Mouse (Mus musculus) retina, postnatal 1 day (tissue): Measurements from ENCODE around the gene Gtpbp8.

ENCODE experiments used
- DNase-seq: peaks from one replicate; pipeline ENCODE4 v3.0.0-alpha.2; 2012

Gene Gtpbp8

GRCm38 (mm10) chr16:44724847-44725246, 21.3 kb downstream of the Gtpbp8 start:
- DNase-seq, result peak; percentile 79

- DNase-seq, result peak; percentile 96
Measured at GRCm38 (mm10) chr16:44724083-44724787, 21.9 kb downstream of the Gtpbp8 start, which contains the start of gene Nepro. Nepro (plus strand) TSS chr16:44724301.

DNA sequence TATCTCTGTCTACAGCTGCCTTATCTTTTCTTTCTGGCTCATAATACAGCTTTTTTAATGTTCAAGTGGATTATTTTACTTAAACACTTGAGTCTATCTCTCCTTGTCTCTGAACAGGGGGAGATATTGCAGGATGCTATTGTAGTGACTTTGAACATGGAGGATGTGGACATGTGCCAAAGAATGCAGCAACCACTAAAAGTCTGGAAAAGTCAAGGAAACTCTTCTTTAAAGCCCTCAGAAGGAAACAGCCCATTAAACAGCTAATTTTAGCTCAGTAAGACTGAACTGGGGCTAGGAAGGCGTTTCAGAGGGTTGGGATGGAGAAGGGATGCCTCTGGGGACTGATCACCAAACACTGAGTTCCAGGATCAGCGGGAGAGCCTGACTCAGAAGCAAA, 23.5 kb downstream of the Gtpbp8 start:
- no peak for DNase-seq

DNA sequence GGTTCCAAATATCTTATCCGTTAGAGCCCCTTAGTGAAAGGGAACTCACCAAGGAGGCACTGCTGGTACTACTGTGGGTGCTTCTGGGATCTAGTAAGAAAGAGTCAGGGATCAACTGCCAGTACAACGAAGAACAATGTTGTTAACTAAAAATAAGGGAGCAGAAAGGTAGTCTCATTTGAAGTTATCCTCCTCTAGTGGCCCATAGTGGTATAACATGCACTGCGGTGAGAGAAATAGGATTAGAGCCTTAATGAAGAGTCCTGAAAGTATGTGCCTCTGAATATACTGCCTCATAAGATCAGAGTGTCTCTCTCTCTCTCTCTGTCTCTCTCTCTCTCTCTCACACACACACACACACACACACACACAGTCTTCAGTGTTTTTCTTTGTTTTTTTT, 25.6 kb downstream of the Gtpbp8 start:
- DNase-seq, result peak; percentile 52

GRCm38 (mm10) chr16:44719349-44719748, 26.8 kb downstream of the Gtpbp8 start:
- no peak for DNase-seq

GRCm38 (mm10) chr16:44717838-44718237, 28.3 kb downstream of the Gtpbp8 start:
- no peak for DNase-seq

DNA sequence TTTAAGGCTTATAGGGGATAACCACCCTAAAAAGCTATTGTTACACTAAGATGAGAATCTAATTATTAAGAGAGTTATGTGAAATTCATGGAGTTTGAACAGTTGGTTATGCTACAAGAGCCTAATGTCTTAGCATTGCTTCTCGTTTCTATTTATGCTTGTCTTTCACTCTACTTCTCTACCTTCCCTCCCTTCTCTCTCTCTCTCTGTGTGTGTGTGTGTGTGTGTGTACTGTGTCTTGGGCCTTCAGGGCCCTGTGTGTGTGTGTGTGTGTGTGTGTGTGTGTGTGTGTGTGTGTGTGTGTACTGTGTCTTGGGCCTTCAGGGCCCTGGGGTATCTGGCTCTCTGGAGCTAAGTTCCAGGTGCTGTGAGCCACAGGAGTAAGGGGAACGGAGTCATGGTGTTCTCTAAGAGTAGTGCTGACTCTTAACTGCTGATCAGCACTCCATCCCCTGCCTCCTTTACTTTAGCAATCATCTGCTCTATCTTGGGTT, 29.0 kb downstream of the Gtpbp8 start:
- no peak for DNase-seq

GRCm38 (mm10) chr16:44716305-44717140, 29.6 kb downstream of the Gtpbp8 start:
- peak; percentile 75 for DNase-seq

- DNase-seq, result no peak
Measured at GRCm38 (mm10) chr16:44703458-44703857, 42.7 kb downstream of the Gtpbp8 start.

DNA sequence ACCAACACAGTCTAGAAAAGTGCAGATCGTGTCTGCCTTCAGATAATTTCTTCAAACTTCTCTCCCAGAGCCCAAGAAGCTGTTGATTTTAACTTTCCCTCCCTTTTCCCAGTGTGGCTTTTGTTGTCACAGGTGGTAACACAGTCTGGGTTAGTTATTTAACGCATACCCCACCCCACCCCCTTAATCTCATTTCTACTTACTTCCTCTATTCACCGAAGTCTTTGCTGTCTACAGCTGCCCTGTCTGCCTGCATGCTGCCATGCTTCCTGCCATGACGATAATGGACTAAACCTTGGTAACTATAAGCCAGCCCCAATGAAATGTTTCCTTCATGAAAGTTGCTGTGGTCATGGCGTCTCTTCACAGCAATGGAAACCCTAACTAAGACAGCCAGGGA, 43.9 kb downstream of the Gtpbp8 start:
- no peak for DNase-seq

- no peak for DNase-seq
Measured at GRCm38 (mm10) chr16:44701155-44701554, 45.0 kb downstream of the Gtpbp8 start.

- no peak for DNase-seq
Measured at GRCm38 (mm10) chr16:44697473-44698205, 48.5 kb downstream of the Gtpbp8 start.

- DNase-seq, result no peak
Measured at GRCm38 (mm10) chr16:44695859-44696620, 50.1 kb downstream of the Gtpbp8 start.

DNA sequence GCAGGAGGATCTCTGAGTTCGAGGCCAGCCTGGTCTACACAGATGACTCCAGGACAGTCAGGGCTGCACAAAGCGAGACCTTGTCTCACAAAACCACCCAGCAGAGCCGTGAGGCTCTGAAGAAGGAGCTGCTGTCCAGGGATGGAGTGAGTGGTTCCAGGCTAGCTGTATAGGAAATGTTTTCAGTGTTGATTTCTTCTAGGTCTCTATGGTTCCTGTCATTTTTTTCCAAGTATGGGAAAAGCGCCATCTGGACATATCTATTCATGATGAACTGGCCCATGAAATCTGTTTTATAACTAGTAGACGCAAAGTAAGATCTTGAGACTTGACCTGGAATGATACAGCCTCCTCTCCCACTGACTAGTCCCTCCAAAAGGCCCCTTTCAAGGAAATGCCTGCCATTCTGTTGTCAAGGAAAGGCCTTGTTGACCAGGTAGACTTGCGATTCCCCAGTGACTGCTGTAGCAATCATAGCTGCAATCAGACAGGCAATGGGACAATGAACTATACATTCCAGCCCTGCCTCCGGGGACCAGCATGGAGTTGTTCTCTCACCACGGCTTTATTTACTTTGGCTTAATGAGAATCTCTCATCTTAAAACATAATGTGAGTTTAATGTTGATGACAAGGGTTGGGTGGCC, 50.8 kb downstream of the Gtpbp8 start:
- no peak for DNase-seq

- DNase-seq, result no peak
Measured at GRCm38 (mm10) chr16:44693695-44694094, 52.5 kb downstream of the Gtpbp8 start.

GRCm38 (mm10) chr16:44692541-44692940, 53.6 kb downstream of the Gtpbp8 start:
- DNase-seq, result no peak

GRCm38 (mm10) chr16:44691561-44692141, 54.5 kb downstream of the Gtpbp8 start:
- DNase-seq, result no peak

- DNase-seq, result no peak
Measured at GRCm38 (mm10) chr16:44691066-44691465, 55.1 kb downstream of the Gtpbp8 start.

- DNase-seq, result no peak
Measured at GRCm38 (mm10) chr16:44690501-44690900, 55.7 kb downstream of the Gtpbp8 start.

GRCm38 (mm10) chr16:44688507-44688906, 57.7 kb downstream of the Gtpbp8 start:
- DNase-seq, result peak; percentile 40

DNA sequence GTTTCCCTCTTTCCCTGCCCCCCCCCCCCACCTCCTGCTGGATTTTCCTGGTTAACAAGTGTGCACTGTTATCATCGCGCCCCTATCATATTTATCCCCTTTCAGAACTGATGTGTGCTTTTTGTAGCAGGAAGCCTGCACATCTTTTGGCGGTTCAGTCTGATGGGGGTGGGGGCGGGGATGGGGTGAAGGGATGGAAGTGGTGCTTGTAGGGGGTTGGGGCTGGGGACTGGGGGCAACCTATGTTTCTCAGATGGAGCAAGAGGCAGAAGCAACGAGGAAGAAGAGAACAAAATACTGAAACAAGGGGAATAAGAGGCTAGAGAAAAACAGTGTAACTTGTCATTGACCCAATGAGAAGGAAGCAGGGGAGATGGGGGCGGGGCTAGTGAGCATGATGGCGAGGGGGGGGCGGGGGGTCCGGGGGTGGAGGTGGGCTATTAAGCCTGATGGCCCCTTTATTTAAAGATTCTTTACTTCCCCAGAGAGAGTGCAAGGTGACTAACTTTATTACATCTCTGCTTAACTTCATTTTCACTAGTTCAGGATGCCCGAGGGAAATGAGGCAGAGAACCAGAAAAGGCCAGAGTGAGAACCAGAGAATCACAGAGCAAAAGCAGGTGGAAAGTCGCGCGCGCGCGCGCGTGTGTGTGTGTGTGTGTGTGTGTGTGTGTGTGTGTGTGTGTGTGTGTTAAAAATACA, 58.3 kb downstream of the Gtpbp8 start:
- peak; percentile 64 for DNase-seq
